Mouse (Mus musculus) lung, embryonic 14.5 days (tissue): ENCODE results near the gene Plk3. TPM values are rescaled to one million over a fixed set of nuclear protein-coding genes. Genes with fewer than 3 reads are reported as not detected.
"Not testable (repeated sequence)": the region's sequence is repeated elsewhere in the genome, so short reads cannot be mapped to it uniquely, and the experiment has no call there.

Source experiments
- ATAC-seq: fragments of 200-750 bp; cut with Nextera tagmentation; 2 replicates; pipeline ENCODE4 v1.8.0; 2017; ENCODE audit warnings: mild to moderate bottlenecking, moderate TSS enrichment, moderate library complexity; ENCODE audit not compliant: insufficient read depth
- DNase-seq: peaks from one replicate; pipeline ENCODE4 v3.0.0-alpha.2; 2015
- H3K27ac ChIP-seq: fragments of 300-500 bp; sonication (generic); 2 replicates; pipeline ENCODE4 v1.5.1; 2014; ENCODE audit warnings: low read depth, mild to moderate bottlenecking, moderate library complexity
- H3K27me3 ChIP-seq: fragments of 300-500 bp; sonication (generic); 2 replicates; pipeline ENCODE4 v1.6.1; 2014; ENCODE audit warnings: low read length, control low read depth; ENCODE audit not compliant: insufficient read depth
- H3K36me3 ChIP-seq: fragments of 300-500 bp; sonication (generic); 2 replicates; pipeline ENCODE4 v1.6.1; 2014; ENCODE audit warnings: control low read depth; ENCODE audit not compliant: insufficient read depth
- H3K4me1 ChIP-seq: fragments of 300-500 bp; sonication (generic); 2 replicates; pipeline ENCODE4 v1.6.1; 2014; ENCODE audit warnings: antibody characterized with exemption, control low read depth; ENCODE audit not compliant: insufficient read depth
- H3K4me2 ChIP-seq: fragments of 300-500 bp; sonication (generic); 2 replicates; pipeline ENCODE4 v1.6.1; 2014; ENCODE audit warnings: mild to moderate bottlenecking
- H3K4me3 ChIP-seq: fragments of 300-500 bp; sonication (generic); 2 replicates; pipeline ENCODE4 v1.5.1; 2014; ENCODE audit warnings: low read depth, low read length
- H3K9ac ChIP-seq: fragments of 300-500 bp; sonication (generic); 2 replicates; pipeline ENCODE4 v1.6.1; 2014
- H3K9me3 ChIP-seq: fragments of 300-500 bp; sonication (generic); 2 replicates; pipeline ENCODE4 v1.6.1; 2016; ENCODE audit warnings: low read depth, low read length, control low read depth
- CTCF ChIP-seq: IDR thresholded peaks from 2 replicates; pipeline ENCODE4 v1.5.1; 2016; ENCODE audit warnings: antibody characterized with exemption, low read depth
- WGBS: fragments of 180-500 bp; shearing (Covaris S2); extraction: QIAGEN DNeasy Blood & Tissue Kit; methylation state at CpG from one replicate; pipeline ENCODE4 v1.1.7; 2014; 5-methylcytosine and 5-hydroxymethylcytosine counted together
- polyA plus RNA-seq: library from polyadenylated mRNA; unstranded; fragments of >200 nt; fragmentation: Nextera tagmentation; extraction: Ambion mirVana; gene quantifications from 2 replicates; pipeline ENCODE4 v1.2.1, GENCODE M21; 2014

Gene Plk3
- 4.2 and 5.1 TPM in 2 replicates for polyA plus RNA-seq

GRCm38 (mm10) chr4:117133817-117134600 lies at the start of gene Plk3:
Gene Plk3 (minus strand): TSS chr4:117133963.
- DNase-seq (peak; percentile 98), ATAC-seq (peak; percentile 90)
- Histone ChIP-seq H3K36me3 (peaks cover 4% of the 10 kb centered on the region; the same call in 1 of the 2 replicates), H3K9me3 (no peaks in the 10 kb centered on the region), H3K4me3 (peak within 1 kb of the TSS; percentile 85), H3K27ac (no peak within 1 kb of the TSS), H3K4me2 (peak within 1 kb of the TSS; percentile 100), H3K27me3 (peaks cover 18% of the 10 kb centered on the region), H3K4me1 (peaks cover 14% of the 10 kb centered on the region; the same call in 1 of the 2 replicates), H3K9ac (peak within 1 kb of the TSS; percentile 73)
- TF ChIP-seq CTCF = peak; percentile 27; the same call in 1 of the 2 replicates
- 2% methylated on average over 39 of the region's 48 CpGs for WGBS

- H3K9ac ChIP-seq = peak overlapping the region; percentile 51
- H3K4me2 ChIP-seq = peak overlapping the region; percentile 84
- 9% methylated on average over 9 of the region's 9 CpGs for WGBS
- peaks cover 26% of the 10 kb centered on the region for H3K36me3 ChIP-seq
- not testable (repeated sequence) for DNase-seq, H3K27me3 ChIP-seq, H3K27ac ChIP-seq, H3K4me1 ChIP-seq, H3K9me3 ChIP-seq
- H3K4me3 ChIP-seq = peak overlapping the region; percentile 74
- peak; percentile 35; the same call in 1 of the 2 replicates for ATAC-seq
Measured at GRCm38 (mm10) chr4:117182759-117183096, 49.0 kb upstream of the Plk3 start.

GRCm38 (mm10) chr4:117181863-117182758 lies 48.3 kb upstream of the Plk3 start, which contains the start of gene Kif2c:
Gene Kif2c (minus strand): TSS chr4:117182639.
- peak; percentile 98 for DNase-seq
- no peak for TF ChIP-seq CTCF
- peak within 1 kb of the TSS; percentile 83 for H3K27ac ChIP-seq
- under 1% methylated on average over 42 of the region's 42 CpGs for WGBS
- peak within 1 kb of the TSS; percentile 51 for H3K9ac ChIP-seq
- H3K4me3 ChIP-seq = peak within 1 kb of the TSS; percentile 74
- H3K4me1 ChIP-seq = no peaks in the 10 kb centered on the region
- peak; percentile 98 for ATAC-seq
- H3K9me3 ChIP-seq = no peaks in the 10 kb centered on the region
- no peaks in the 10 kb centered on the region for H3K27me3 ChIP-seq
- peak within 1 kb of the TSS; percentile 84 for H3K4me2 ChIP-seq
- H3K36me3 ChIP-seq = peaks cover 32% of the 10 kb centered on the region

DNA sequence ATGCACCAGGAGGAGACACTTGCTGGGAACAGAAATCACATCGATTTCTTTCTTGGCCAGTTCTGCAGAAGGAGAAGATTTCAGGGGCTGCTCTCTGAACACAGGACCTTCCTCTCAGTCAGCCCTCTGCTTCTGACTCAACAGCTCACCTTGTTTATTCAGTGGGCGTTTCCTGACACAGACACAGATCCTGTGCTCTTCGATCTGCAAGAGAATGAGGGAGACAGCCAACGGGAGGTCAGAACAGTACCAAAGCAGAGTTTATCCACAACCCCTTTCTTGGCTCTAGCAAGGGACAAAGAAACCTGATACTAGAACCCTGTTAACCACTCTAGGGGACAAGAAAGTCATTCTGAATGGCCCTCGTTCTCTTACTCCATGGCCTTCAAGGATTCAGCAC lies 36.2 kb upstream of the Plk3 start:
- WGBS = 82% methylated on average over 5 of the region's 5 CpGs
- Histone ChIP-seq H3K27ac (no peak overlapping the region), H3K9me3 (no peaks in the 10 kb centered on the region), H3K27me3 (no peaks in the 10 kb centered on the region), H3K4me2 (no peak overlapping the region), H3K4me1 (no peaks in the 10 kb centered on the region), H3K36me3 (peaks cover 99% of the 10 kb centered on the region), H3K4me3 (no peak overlapping the region), H3K9ac (no peak overlapping the region)
- ATAC-seq (no peak), DNase-seq (no peak)
- TF ChIP-seq CTCF = no peak

GRCm38 (mm10) chr4:117161183-117161582 lies 27.4 kb upstream of the Plk3 start:
- no peaks in the 10 kb centered on the region for H3K27me3 ChIP-seq
- DNase-seq (no peak), ATAC-seq (no peak)
- H3K27ac ChIP-seq = no peak overlapping the region
- H3K4me3 ChIP-seq = no peak overlapping the region
- H3K9ac ChIP-seq = no peak overlapping the region
- no peak overlapping the region for H3K4me2 ChIP-seq
- 63% methylated on average over 4 of the region's 4 CpGs for WGBS
- peaks cover 68% of the 10 kb centered on the region for H3K36me3 ChIP-seq
- no peak for TF ChIP-seq CTCF
- H3K4me1 ChIP-seq = no peaks in the 10 kb centered on the region
- no peaks in the 10 kb centered on the region for H3K9me3 ChIP-seq

DNA sequence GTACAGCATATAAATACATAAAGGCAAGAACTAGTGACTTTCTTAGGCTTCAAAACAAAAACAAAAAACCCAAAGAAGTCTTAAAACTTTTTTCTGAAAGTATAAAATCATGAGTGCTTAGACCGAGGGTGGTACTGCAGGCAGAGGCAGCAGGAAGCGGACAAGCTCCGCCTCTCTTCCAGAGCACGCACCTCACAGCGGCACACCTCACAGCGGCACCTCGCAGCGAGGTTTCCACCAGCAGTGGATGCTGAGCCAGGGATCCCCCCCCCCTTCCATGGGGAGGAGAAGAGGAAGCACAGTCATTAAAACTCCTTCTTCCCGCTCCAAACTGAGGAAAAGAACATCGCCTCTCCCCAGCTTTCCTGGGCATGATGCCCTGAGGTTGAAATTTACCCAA lies 25.9 kb upstream of the Plk3 start:
- H3K27ac ChIP-seq = no peak overlapping the region
- H3K9ac ChIP-seq = no peak overlapping the region
- WGBS = 75% methylated on average over 10 of the region's 10 CpGs
- peaks cover 60% of the 10 kb centered on the region for H3K36me3 ChIP-seq
- ATAC-seq (no peak), DNase-seq (no peak)
- H3K9me3 ChIP-seq = no peaks in the 10 kb centered on the region
- no peaks in the 10 kb centered on the region for H3K27me3 ChIP-seq
- H3K4me3 ChIP-seq = no peak overlapping the region
- no peaks in the 10 kb centered on the region for H3K4me1 ChIP-seq
- TF ChIP-seq CTCF = no peak
- no peak overlapping the region for H3K4me2 ChIP-seq

- peak overlapping the region; percentile 98 for H3K4me3 ChIP-seq
- H3K27ac ChIP-seq = peak overlapping the region; percentile 97
- no peaks in the 10 kb centered on the region for H3K9me3 ChIP-seq
- no peak for ATAC-seq
- TF ChIP-seq CTCF = no peak
- H3K27me3 ChIP-seq = no peaks in the 10 kb centered on the region
- H3K9ac ChIP-seq = peak overlapping the region; percentile 99; the same call in 1 of the 2 replicates
- DNase-seq = no peak
- peaks cover 61% of the 10 kb centered on the region for H3K36me3 ChIP-seq
- no peaks in the 10 kb centered on the region for H3K4me1 ChIP-seq
- 32% methylated on average over 6 of the region's 6 CpGs for WGBS
- peak overlapping the region; percentile 71 for H3K4me2 ChIP-seq
Measured at GRCm38 (mm10) chr4:117156372-117156771, 22.6 kb upstream of the Plk3 start.
